Mouse (Mus musculus) leukemia stem cell, adult 10-12 weeks (primary cell): ENCODE data around the gene Olfr6. TPM values are rescaled to one million over a fixed set of nuclear protein-coding genes. Genes with fewer than 3 reads are reported as not detected.

Source experiments
- polyA plus RNA-seq: library from polyadenylated mRNA; stranded (reverse); fragments of >175 nt; gene quantifications from 2 replicates; pipeline ENCODE4 v1.2.3, GENCODE M21; 2012; ENCODE audit warnings: low replicate concordance

The Olfr6 gene
- not detected in 2 replicates for polyA plus RNA-seq

GRCm38 (mm10) chr7:106963837-106964236, at the start of gene Olfr6:
Olfr6 (minus strand) TSS chr7:106963937.

GRCm38 (mm10) chr7:107005972-107006371, 42.2 kb upstream of the Olfr6 start, which contains the start of gene Olfr2:
Olfr2 (minus strand) TSS chr7:107006072.

GRCm38 (mm10) chr7:106975353-106975752, 11.6 kb upstream of the Olfr6 start, which contains the start of gene Olfr711:
Olfr711 (minus strand) TSS chr7:106975453.

GRCm38 (mm10) chr7:106948212-106948611, 15.5 kb downstream of the Olfr6 start, which contains the start of gene Olfr710:
Olfr710 (minus strand) TSS chr7:106948312.

GRCm38 (mm10) chr7:106932119-106932518, 31.6 kb downstream of the Olfr6 start, which contains the start of gene Olfr709-ps1:
Olfr709-ps1 (minus strand) TSS chr7:106932219.

GRCm38 (mm10) chr7:106907676-106908075, 56.1 kb downstream of the Olfr6 start, which contains the start of gene Olfr1532-ps1:
Olfr1532-ps1 (plus strand) TSS chr7:106908001.

Other genes with a start within 250 kb of the Olfr6 start
- not detected in 2 replicates for gene Olfr695, start 247.5 kb downstream of the Olfr6 start, polyA plus RNA-seq
- not detected in 2 replicates for gene Olfr697, start 221.5 kb downstream of the Olfr6 start, polyA plus RNA-seq
- gene Olfr698, start 208.5 kb downstream of the Olfr6 start, polyA plus RNA-seq = not detected in 2 replicates
- gene Olfr699, start 170.7 kb downstream of the Olfr6 start, polyA plus RNA-seq = 0.06 TPM in 1 of 2 replicates, not detected in the other
- gene Olfr700, start 155.1 kb downstream of the Olfr6 start, polyA plus RNA-seq = not detected in 2 replicates
- not detected in 2 replicates for gene Olfr701, start 149.8 kb downstream of the Olfr6 start, polyA plus RNA-seq
- gene Olfr702, start 130.0 kb downstream of the Olfr6 start, polyA plus RNA-seq = not detected in 2 replicates
- gene Olfr703, start 120.6 kb downstream of the Olfr6 start, polyA plus RNA-seq = not detected in 2 replicates
- not detected in 2 replicates for gene Olfr704, start 100.8 kb downstream of the Olfr6 start, polyA plus RNA-seq
- not detected in 2 replicates for gene Olfr705, start 87.0 kb downstream of the Olfr6 start, polyA plus RNA-seq
- not detected in 2 replicates for gene Olfr706, start 75.8 kb downstream of the Olfr6 start, polyA plus RNA-seq
- gene Olfr707, start 62.7 kb downstream of the Olfr6 start, polyA plus RNA-seq = not detected in 2 replicates
- gene Olfr1532-ps1, start 55.9 kb downstream of the Olfr6 start, polyA plus RNA-seq = not detected in 2 replicates
- gene Olfr709-ps1, start 31.7 kb downstream of the Olfr6 start, polyA plus RNA-seq = not detected in 2 replicates
- not detected in 2 replicates for gene Olfr710, start 15.6 kb downstream of the Olfr6 start, polyA plus RNA-seq
- not detected in 2 replicates for gene Olfr711, start 11.5 kb upstream of the Olfr6 start, polyA plus RNA-seq
- not detected in 2 replicates for gene Olfr2, start 42.1 kb upstream of the Olfr6 start, polyA plus RNA-seq
- not detected in 2 replicates for gene Olfr713, start 67.2 kb upstream of the Olfr6 start, polyA plus RNA-seq
- gene Olfr714, start 107.0 kb upstream of the Olfr6 start, polyA plus RNA-seq = not detected in 2 replicates
- not detected in 2 replicates for gene Olfr17, start 129.3 kb upstream of the Olfr6 start, polyA plus RNA-seq
- gene Olfr715b, start 146.4 kb upstream of the Olfr6 start, polyA plus RNA-seq = not detected in 2 replicates
- gene Olfr715, start 167.1 kb upstream of the Olfr6 start, polyA plus RNA-seq = not detected in 2 replicates
- gene Olfr716, start 174.4 kb upstream of the Olfr6 start, polyA plus RNA-seq = not detected in 2 replicates
- gene Nlrp14, start 203.1 kb upstream of the Olfr6 start, polyA plus RNA-seq = not detected in 2 replicates
- not detected in 2 replicates for gene Rbmxl2, start 245.5 kb upstream of the Olfr6 start, polyA plus RNA-seq